Mouse (Mus musculus) embryonic fibroblast, embryonic 13.5 days (primary cell): Measurements from ENCODE around the gene Igsf21.

Experiments used
- CTCF ChIP-seq: IDR thresholded peaks from 2 replicates; pipeline ENCODE4 v1.5.1; 2011; ENCODE audit warnings: mild to moderate bottlenecking, control low read depth, low read length, moderate library complexity, borderline replicate concordance; ENCODE audit not compliant: insufficient read depth
- POLR2A ChIP-seq: IDR thresholded peaks from 2 replicates; pipeline ENCODE4 v1.6.1; 2011; ENCODE audit warnings: low read depth, mild to moderate bottlenecking, control low read depth, low read length, moderate library complexity

DNA sequence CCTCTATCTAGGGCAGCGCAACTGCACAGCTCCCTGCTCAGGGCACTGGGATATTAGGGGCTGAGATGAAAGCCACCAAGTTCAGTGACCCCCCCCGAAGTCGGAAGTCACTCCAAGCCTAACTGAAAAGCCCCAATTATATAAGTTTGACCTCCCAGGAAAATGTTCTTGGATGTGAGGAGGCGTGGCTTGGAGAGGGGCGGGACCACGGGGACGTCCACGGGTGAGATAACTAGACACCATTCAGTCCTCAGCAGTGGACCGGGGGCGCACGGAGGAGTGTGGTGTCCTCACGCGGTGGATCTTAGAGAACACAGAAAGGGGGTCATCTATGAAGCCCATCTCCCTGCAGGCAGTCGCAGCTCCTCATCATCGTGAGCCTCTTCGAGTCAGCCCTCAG, 3.4 kb downstream of the Igsf21 start:
- TF ChIP-seq POLR2A (no peak), CTCF (no peak)
